Mouse (Mus musculus) heart, embryonic 12.5 days (tissue): Measurements from ENCODE around the gene Tbc1d2b. TPM values are rescaled to one million over a fixed set of nuclear protein-coding genes. Genes with fewer than 3 reads are reported as not detected.

Source experiments
- ATAC-seq: fragments of 200-750 bp; cut with Nextera tagmentation; 2 replicates; pipeline ENCODE4 v1.8.0; 2017; ENCODE audit warnings: moderate TSS enrichment, moderate library complexity; ENCODE audit not compliant: insufficient number of reproducible peaks, low FRiP score
- H3K27ac ChIP-seq: fragments of 300-500 bp; sonication (generic); 2 replicates; pipeline ENCODE4 v1.5.1; 2016; ENCODE audit warnings: mild to moderate bottlenecking, moderate library complexity; ENCODE audit not compliant: poor library complexity, severe bottlenecking
- H3K27me3 ChIP-seq: fragments of 300-500 bp; sonication (generic); replicated peaks from 2 replicates; pipeline ENCODE4 v1.6.1; 2016; ENCODE audit warnings: mild to moderate bottlenecking, moderate library complexity
- H3K36me3 ChIP-seq: fragments of 300-500 bp; sonication (generic); 2 replicates; pipeline ENCODE4 v1.6.1; 2016; ENCODE audit warnings: mild to moderate bottlenecking, moderate library complexity
- H3K4me1 ChIP-seq: fragments of 300-500 bp; sonication (generic); replicated peaks from 2 replicates; pipeline ENCODE4 v1.6.1; 2016; ENCODE audit warnings: mild to moderate bottlenecking
- H3K4me2 ChIP-seq: fragments of 300-500 bp; sonication (generic); 2 replicates; pipeline ENCODE4 v1.6.1; 2016; ENCODE audit warnings: mild to moderate bottlenecking, moderate library complexity
- H3K4me3 ChIP-seq: fragments of 300-500 bp; sonication (generic); 2 replicates; pipeline ENCODE4 v1.5.1; 2016; ENCODE audit warnings: mild to moderate bottlenecking
- H3K9ac ChIP-seq: fragments of 300-500 bp; sonication (generic); 2 replicates; pipeline ENCODE4 v1.6.1; 2016; ENCODE audit warnings: mild to moderate bottlenecking, moderate library complexity
- H3K9me3 ChIP-seq: fragments of 300-500 bp; sonication (generic); replicated peaks from 2 replicates; pipeline ENCODE4 v1.6.1; 2016; ENCODE audit warnings: mild to moderate bottlenecking, moderate library complexity
- WGBS: fragments of 180-500 bp; shearing (Covaris S2); methylation state at CpG from one replicate; pipeline ENCODE4 v1.1.7; 2016; 5-methylcytosine and 5-hydroxymethylcytosine counted together
- polyA plus RNA-seq: library from polyadenylated mRNA; unstranded; fragments of >200 nt; fragmentation: Nextera tagmentation; extraction: Ambion mirVana; gene quantifications from 2 replicates; pipeline ENCODE4 v1.2.1, GENCODE M21; 2016

Tbc1d2b gene
- polyA plus RNA-seq, 1 experiment from 2014 or later, result 7.9 TPM

DNA sequence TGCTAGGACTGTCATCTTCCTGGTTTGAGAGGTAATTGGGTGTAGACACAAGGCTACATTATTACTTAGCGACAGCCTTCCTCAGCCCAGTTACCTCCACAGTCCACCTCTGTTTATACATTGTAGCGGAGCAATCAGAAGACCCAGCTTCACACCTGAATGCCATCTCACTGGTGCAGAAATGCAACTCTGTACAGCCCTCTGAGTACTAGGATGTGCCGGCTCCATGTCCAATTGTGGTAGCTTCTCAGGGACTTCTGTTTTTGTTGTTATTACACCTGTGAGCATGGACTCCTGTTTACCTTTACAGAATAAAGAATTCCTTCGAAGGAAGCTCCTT, 7.3 kb downstream of the Tbc1d2b start:
- H3K27ac ChIP-seq, result no peak overlapping the region
- no peak for ATAC-seq
- H3K27me3 ChIP-seq, result no peaks in the 10 kb centered on the region
- H3K4me3 ChIP-seq, result no peak overlapping the region
- H3K4me2 ChIP-seq, result no peak overlapping the region
- H3K9ac ChIP-seq, result no peak overlapping the region
- no peaks in the 10 kb centered on the region for H3K9me3 ChIP-seq
- 89% methylated on average over 4 of the region's 4 CpGs for WGBS
- H3K36me3 ChIP-seq, result no peaks in the 10 kb centered on the region
- peaks cover 34% of the 10 kb centered on the region for H3K4me1 ChIP-seq

DNA sequence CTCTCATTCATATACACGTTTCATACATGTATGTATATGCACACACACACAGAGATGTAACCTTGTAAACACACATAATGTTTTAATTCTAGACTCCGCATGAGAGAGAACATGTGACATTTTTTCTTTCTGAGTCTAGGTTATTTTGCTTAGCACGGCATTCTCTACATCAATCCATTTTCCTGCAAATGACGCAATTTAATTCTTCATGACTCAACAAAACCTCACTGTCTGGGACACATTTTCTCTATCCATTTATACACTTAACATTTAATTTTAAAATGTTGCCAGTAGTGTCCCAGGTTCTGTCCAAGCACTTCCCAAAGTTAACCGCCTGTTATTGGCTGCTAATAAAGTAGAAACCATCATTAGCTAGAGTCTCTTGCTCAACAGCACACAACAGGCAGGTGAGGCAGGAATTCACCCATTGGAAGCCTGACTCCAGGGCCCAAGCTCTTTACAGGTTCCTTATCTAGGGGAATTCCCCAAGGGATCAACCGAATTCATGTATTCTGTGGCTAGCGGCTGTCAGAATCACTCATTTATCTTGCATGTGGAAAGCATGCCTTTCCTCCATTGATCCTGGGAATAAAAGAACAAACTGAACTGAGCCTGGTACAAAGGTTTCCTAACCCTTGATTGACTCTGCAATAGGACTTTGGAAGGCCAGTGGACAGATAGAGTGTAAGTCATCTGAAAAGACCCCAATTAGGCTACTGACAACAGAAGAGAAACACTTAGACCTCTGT, 7.8 kb downstream of the Tbc1d2b start:
- Histone ChIP-seq H3K4me2 (no peak overlapping the region), H3K36me3 (no peaks in the 10 kb centered on the region), H3K4me3 (no peak overlapping the region), H3K4me1 (peaks cover 37% of the 10 kb centered on the region), H3K9ac (no peak overlapping the region), H3K9me3 (no peaks in the 10 kb centered on the region), H3K27me3 (no peaks in the 10 kb centered on the region), H3K27ac (no peak overlapping the region)
- WGBS, result 81% methylated on average over 7 of the region's 7 CpGs
- ATAC-seq, result no peak

DNA sequence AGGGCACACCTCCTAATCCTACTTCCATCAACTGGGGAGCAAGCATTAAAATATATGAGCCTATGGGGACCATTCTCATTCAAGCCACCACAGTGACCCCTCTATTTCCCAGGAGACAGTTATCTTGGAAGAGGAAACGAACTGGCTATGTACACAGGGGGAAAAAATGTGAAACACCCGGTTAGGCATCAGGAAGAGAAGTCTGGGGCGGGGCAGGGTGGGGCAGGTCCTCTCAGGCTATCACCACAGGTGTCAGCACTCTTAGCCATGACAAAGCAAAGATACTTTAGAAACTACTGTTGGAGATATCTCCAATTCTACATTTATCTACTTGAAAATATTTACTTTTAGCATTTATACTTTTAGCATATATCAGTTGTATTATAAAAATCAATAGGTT, 8.5 kb downstream of the Tbc1d2b start:
- Histone ChIP-seq H3K4me1 (peaks cover 44% of the 10 kb centered on the region), H3K36me3 (no peaks in the 10 kb centered on the region), H3K9me3 (no peaks in the 10 kb centered on the region), H3K9ac (no peak overlapping the region), H3K27me3 (no peaks in the 10 kb centered on the region), H3K27ac (no peak overlapping the region), H3K4me2 (no peak overlapping the region), H3K4me3 (no peak overlapping the region)
- 43% methylated on average over 3 of the region's 3 CpGs for WGBS
- ATAC-seq, result no peak

DNA sequence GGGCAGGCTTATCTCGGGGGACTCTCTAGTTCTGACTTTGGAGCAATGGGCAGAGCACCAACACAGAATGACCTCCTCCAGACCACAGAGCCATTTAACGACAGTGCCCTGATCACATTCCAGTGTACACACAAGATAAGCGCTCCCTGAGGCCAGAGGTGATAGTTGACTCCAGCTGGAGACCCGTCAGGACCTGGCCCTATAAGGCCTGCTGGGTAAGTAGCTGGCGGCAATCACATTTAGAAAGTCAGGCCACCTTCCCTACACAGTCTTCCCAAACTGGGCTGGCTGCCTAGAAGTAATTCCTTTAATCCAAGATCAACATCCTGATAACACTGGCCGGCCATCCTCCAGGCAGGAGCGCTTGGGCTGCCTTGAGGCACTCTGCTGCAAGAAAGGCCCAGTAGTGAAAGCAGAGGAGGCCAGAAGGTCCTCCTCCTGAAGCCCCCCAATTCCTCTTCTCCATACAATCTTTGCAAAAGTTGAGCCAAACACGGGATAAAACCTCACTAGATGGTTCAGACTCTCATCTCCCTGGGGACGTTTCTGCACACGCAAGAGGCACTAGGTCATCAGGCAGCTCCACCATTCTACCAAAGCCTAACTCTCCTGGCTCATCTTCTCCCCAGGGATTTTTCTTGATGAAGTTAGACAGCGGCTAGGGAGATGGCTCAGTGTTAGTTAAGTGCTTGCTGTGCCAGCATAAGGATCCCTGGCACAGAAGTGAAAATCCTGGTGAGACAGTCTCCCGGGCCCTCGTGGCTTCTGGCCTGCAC, 9.8 kb downstream of the Tbc1d2b start:
- H3K27me3 ChIP-seq, result no peaks in the 10 kb centered on the region
- H3K9ac ChIP-seq, result peak overlapping the region; percentile 59; the same call in 1 of the 2 replicates
- no peaks in the 10 kb centered on the region for H3K9me3 ChIP-seq
- H3K36me3 ChIP-seq, result no peaks in the 10 kb centered on the region
- H3K4me2 ChIP-seq, result peak overlapping the region; percentile 24
- H3K4me3 ChIP-seq, result no peak overlapping the region
- H3K4me1 ChIP-seq, result peaks cover 54% of the 10 kb centered on the region
- 36% methylated on average over 13 of the region's 13 CpGs for WGBS
- H3K27ac ChIP-seq, result peak overlapping the region; percentile 63
- ATAC-seq, result peak; percentile 73

DNA sequence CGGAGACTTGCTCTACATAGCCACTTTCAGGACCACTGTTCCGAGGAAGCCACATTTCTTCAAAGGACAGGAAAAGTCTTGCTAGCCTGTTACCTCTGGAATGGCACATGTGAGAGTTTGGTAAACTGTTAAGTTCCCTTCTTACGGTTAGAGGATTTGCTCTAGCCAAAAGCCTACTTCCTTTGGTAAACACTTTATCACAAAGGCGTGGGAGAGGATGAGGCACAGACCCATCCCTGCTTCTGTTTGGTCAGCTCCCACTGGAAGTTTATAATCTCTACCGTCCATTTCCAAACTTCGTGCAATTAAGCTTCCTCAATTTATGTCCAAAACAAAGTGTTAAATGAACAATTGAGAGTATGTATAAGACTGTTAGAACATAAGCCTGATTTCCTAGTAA, 10.5 kb downstream of the Tbc1d2b start:
- no peak overlapping the region for H3K9ac ChIP-seq
- ATAC-seq, result no peak
- no peak overlapping the region for H3K4me3 ChIP-seq
- H3K27ac ChIP-seq, result peak overlapping the region; percentile 63; the same call in 1 of the 2 replicates
- peaks cover 56% of the 10 kb centered on the region for H3K4me1 ChIP-seq
- H3K4me2 ChIP-seq, result no peak overlapping the region
- no peaks in the 10 kb centered on the region for H3K27me3 ChIP-seq
- no peaks in the 10 kb centered on the region for H3K9me3 ChIP-seq
- 57% methylated on average over 6 of the region's 6 CpGs for WGBS
- no peaks in the 10 kb centered on the region for H3K36me3 ChIP-seq

DNA sequence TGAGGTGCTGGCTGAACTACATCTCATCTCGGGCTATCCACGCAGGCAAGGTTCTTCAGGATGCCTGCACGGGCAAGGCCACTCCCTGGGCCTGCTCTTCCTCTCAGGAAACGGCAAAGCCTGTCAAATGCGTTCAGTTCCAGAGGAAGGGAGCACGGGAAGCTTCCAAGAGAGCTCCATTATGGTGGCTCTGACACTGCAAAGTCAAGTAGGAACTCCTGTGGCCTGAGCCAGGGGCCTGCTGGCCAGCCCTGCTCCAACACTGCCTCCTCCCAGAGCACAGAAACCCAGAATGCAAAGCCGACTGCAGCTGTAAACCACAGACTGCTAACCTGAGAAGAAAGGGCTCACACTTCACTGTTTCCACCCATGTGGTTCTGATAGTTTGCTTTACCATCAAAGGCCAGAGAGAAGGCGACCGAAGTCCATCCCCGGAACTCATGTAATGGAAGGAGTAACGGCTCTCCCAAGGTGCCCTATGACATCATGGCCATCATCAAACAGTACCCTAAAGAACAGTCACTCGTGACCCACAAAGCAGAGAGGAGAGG, 11.1 kb downstream of the Tbc1d2b start:
- no peak for ATAC-seq
- H3K27ac ChIP-seq, result no peak overlapping the region

DNA sequence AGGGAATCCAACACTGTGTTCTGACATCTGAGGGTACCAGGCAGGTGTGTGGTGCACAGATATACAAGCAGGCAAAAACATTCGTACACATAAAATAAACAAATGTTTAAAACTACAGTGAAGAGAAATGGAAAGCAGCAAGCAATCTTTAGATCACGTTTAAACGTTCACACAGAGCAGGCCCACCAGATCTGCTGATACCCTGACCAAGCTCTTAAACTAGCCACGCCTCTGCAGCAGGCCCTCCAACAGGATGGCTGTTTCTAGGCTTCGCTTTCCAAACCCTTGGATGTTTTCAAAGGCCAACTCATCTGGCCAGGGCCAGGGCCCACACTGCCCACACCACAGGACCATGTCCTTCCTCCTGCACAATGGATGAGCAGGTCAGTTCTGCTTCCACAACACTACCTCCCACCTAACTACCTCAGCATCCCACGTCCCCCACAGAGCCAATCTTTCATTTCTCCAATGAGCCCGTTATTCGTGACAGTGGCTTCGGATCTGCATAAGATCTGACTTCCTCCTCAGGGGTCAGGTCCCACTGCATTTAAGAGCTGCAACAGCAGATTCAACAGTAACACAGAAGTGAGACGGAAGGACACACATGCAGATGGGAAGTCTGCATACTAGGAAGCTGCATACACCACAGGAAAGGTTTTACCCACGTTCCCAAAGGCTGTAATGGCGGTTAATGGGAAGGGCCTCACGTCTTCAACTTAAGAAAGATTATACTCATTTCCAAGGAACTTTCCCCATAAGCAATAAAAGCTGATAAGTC, 12.7 kb downstream of the Tbc1d2b start:
- peaks cover 56% of the 10 kb centered on the region for H3K4me1 ChIP-seq

More for the DNA sequence above, 11.1 kb downstream of the Tbc1d2b start:
- WGBS, result 69% methylated on average over 12 of the region's 12 CpGs
- Histone ChIP-seq H3K36me3 (no peaks in the 10 kb centered on the region), H3K4me3 (no peak overlapping the region), H3K9ac (no peak overlapping the region), H3K4me1 (peaks cover 56% of the 10 kb centered on the region), H3K4me2 (no peak overlapping the region), H3K27me3 (no peaks in the 10 kb centered on the region), H3K9me3 (no peaks in the 10 kb centered on the region)

DNA sequence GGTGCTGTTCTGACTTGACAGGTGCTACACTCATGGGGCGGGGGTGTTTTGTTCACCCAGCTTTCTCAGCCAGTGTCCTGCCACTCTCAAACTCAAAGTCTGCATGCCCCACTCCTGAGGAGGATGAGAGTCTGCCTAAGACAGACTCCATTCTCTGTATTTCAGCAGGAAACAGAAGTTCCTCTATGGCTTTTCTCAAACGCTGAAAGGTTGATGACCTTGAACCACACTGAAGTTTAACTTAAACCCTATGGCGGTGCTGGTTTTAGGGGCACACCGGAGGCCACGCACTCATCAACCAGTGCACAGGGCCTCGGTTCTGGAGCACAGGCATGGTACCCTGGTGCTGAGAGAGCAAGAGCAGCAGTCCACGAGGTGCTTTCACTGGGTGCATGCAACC, 13.4 kb downstream of the Tbc1d2b start:
- Histone ChIP-seq H3K27me3 (no peaks in the 10 kb centered on the region), H3K9me3 (no peaks in the 10 kb centered on the region)
- WGBS, result 59% methylated on average over 7 of the region's 7 CpGs

More for the DNA sequence above, 12.7 kb downstream of the Tbc1d2b start:
- no peak for ATAC-seq
- no peak overlapping the region for H3K9ac ChIP-seq
- no peaks in the 10 kb centered on the region for H3K27me3 ChIP-seq
- H3K9me3 ChIP-seq, result no peaks in the 10 kb centered on the region
- WGBS, result 75% methylated on average over 13 of the region's 13 CpGs
- no peak overlapping the region for H3K4me3 ChIP-seq
- H3K36me3 ChIP-seq, result no peaks in the 10 kb centered on the region
- H3K27ac ChIP-seq, result no peak overlapping the region
- H3K4me2 ChIP-seq, result no peak overlapping the region

DNA sequence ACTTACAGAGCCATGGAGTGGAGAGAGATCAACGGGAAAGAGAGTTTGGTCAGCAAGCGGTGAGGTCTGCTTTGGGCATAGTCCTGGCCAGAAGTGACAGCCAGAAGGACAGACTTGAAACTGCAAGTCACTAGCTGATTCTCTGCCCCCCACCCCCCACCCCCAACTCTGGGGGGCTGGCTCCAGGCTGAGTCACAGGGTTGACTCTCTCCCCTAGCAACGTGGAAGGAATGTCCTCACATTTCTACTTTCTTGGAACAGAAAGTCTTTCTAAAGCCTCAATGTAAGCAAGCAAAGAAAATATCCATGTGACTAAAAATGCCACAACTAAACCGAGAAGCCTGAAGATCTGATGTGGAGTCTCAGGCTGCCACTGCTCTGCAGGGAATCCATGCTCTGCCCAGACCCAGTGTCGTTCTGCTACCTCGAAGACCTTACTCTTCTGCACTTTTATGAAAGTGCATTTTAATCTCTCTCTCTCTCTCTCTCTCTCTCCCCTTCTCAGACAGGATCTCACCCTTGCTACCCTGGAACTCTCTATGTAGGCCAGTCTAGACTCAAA, 14.7 kb downstream of the Tbc1d2b start:
- H3K9ac ChIP-seq, result no peak overlapping the region
- H3K27ac ChIP-seq, result no peak overlapping the region
- H3K4me2 ChIP-seq, result no peak overlapping the region
- ATAC-seq, result no peak; the same call in 1 of the 2 replicates
- H3K36me3 ChIP-seq, result no peaks in the 10 kb centered on the region
- H3K4me3 ChIP-seq, result no peak overlapping the region
- no peaks in the 10 kb centered on the region for H3K9me3 ChIP-seq
- 33% methylated on average over 6 of the region's 6 CpGs for WGBS
- no peaks in the 10 kb centered on the region for H3K27me3 ChIP-seq
- H3K4me1 ChIP-seq, result peaks cover 52% of the 10 kb centered on the region

More for the DNA sequence above, 13.4 kb downstream of the Tbc1d2b start:
- ATAC-seq, result no peak
- H3K36me3 ChIP-seq, result no peaks in the 10 kb centered on the region
- H3K9ac ChIP-seq, result 0 out of 2 replicates have a peak overlapping the region, but pooled peaks have one; percentile 20
- no peak overlapping the region for H3K27ac ChIP-seq
- H3K4me1 ChIP-seq, result peaks cover 56% of the 10 kb centered on the region
- H3K4me3 ChIP-seq, result no peak overlapping the region
- no peak overlapping the region for H3K4me2 ChIP-seq

DNA sequence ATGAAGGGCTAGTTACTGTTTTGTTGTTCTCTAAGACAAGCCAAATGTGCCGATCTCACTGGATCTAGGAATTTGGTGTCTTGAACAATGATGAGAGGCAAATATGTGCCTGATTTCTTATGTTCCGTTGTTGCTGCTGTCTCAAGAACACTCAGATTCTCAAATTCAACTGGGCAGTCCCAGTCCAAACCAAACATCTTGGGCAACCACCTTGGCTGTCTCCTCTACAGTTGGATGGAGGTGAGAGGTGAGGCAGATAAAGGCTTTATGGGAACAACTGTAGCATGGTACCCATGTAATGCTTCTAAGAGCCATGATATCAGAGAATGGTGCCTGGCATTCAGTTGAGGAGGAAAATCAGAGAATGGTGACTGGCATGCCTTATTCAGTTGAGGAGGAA, 17.4 kb downstream of the Tbc1d2b start:
- Histone ChIP-seq H3K9ac (no peak overlapping the region), H3K36me3 (no peaks in the 10 kb centered on the region), H3K4me1 (peaks cover 50% of the 10 kb centered on the region), H3K4me3 (no peak overlapping the region), H3K27ac (no peak overlapping the region), H3K27me3 (no peaks in the 10 kb centered on the region), H3K9me3 (no peaks in the 10 kb centered on the region), H3K4me2 (no peak overlapping the region)
- no peak for ATAC-seq
- WGBS, result 86% methylated on average over 2 of the region's 2 CpGs
